Mouse (Mus musculus): ENCODE results near the gene Olfr340. TPM values are rescaled to one million over a fixed set of nuclear protein-coding genes. Genes with fewer than 3 reads are reported as not detected.
"Not testable (repeated sequence)": the region's sequence is repeated elsewhere in the genome, so short reads cannot be mapped to it uniquely, and the experiment has no call there.

Olfr340 gene
- not detected in 2 replicates for polyA plus RNA-seq (2016; fragmentation: Nextera tagmentation; extraction: Ambion mirVana)

GRCm38 (mm10) chr2:36452287-36452686, at the start of gene Olfr340:
Gene Olfr340, plus strand, starts transcription at chr2:36452587.
- no peak for ATAC-seq (ENCODE audit: insufficient number of reproducible peaks, insufficient read depth, low FRiP score, low TSS enrichment)
- Histone ChIP-seq H3K4me2 (replicated peaks) (no peak within 1 kb of the TSS), H3K27me3 (no peaks in the 10 kb centered on the region), H3K36me3 (no peaks in the 10 kb centered on the region), H3K27ac (no peak within 1 kb of the TSS), H3K9ac (no peak within 1 kb of the TSS), H3K4me1 (no peaks in the 10 kb centered on the region), H3K4me3 (no peak within 1 kb of the TSS), H3K9me3 (no peaks in the 10 kb centered on the region)
- WGBS = 57% methylated on average over 1 of the region's 1 CpGs

- 83% methylated on average over 3 of the region's 3 CpGs for WGBS
Measured at GRCm38 (mm10) chr2:36415174-36415573, 37.2 kb upstream of the Olfr340 start.

DNA sequence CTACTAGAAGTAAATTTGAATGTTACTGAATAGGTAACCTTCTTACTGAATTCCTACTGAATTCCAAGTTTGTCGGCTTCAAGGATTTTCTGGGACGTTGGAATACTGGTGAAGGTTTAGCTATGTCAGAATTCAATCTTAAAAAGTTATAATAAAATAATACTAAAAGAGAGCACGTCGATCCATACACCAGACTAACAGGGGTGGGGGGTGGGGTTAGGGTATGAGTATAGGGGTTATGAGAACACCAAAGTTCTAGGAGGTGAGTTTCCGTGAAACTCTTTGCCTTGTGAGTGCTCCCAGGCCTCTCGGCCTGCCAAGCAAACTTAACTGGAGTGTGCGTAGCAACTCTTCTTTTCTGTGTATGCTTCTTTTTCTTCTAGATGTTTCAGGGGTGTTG, 36.8 kb upstream of the Olfr340 start:
- ATAC-seq (ENCODE audit: insufficient number of reproducible peaks, insufficient read depth, low FRiP score, low TSS enrichment); H3K4me3 ChIP-seq; H3K27ac ChIP-seq; H3K9ac ChIP-seq; H3K4me2 ChIP-seq (replicated peaks); H3K27me3 ChIP-seq; H3K36me3 ChIP-seq; H3K4me1 ChIP-seq; H3K9me3 ChIP-seq: not testable (repeated sequence)
- 84% methylated on average over 7 of the region's 7 CpGs for WGBS

More at GRCm38 (mm10) chr2:36415174-36415573, 37.2 kb upstream of the Olfr340 start:
- not testable (repeated sequence) for H3K4me2 ChIP-seq (replicated peaks); H3K36me3 ChIP-seq; H3K27ac ChIP-seq; H3K9me3 ChIP-seq; H3K4me1 ChIP-seq; H3K27me3 ChIP-seq; ATAC-seq (ENCODE audit: insufficient number of reproducible peaks, insufficient read depth, low FRiP score, low TSS enrichment); H3K4me3 ChIP-seq; H3K9ac ChIP-seq

DNA sequence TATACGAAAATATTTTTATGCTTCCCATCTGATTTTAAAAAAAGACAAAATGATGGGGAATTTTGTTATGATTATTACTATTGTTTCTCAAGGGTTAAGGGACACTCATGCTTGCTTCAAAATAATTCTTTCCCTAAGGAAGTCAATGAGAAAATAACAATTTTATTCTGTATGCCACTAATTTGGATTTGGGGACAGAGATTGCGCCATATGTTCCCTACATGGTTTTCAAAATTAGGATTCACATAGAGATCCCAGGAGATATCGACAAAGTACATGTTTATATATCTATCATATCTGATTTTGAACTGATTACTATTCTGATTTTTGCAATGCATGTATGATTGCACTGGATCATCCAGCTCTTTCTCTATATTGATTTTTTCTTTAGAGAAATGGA, 33.7 kb upstream of the Olfr340 start, which contains the start of gene Olfr339:
Gene Olfr339, plus strand, starts transcription at position 301 of the 400 bp plus-strand sequence.
- Histone ChIP-seq H3K9me3 (no peaks in the 10 kb centered on the region), H3K4me2 (replicated peaks) (no peak within 1 kb of the TSS), H3K9ac (no peak within 1 kb of the TSS), H3K27ac (no peak within 1 kb of the TSS), H3K4me3 (no peak within 1 kb of the TSS), H3K36me3 (no peaks in the 10 kb centered on the region), H3K27me3 (no peaks in the 10 kb centered on the region), H3K4me1 (no peaks in the 10 kb centered on the region)
- ATAC-seq (ENCODE audit: insufficient number of reproducible peaks, insufficient read depth, low FRiP score, low TSS enrichment) = no peak
- 80% methylated on average over 3 of the region's 3 CpGs for WGBS

DNA sequence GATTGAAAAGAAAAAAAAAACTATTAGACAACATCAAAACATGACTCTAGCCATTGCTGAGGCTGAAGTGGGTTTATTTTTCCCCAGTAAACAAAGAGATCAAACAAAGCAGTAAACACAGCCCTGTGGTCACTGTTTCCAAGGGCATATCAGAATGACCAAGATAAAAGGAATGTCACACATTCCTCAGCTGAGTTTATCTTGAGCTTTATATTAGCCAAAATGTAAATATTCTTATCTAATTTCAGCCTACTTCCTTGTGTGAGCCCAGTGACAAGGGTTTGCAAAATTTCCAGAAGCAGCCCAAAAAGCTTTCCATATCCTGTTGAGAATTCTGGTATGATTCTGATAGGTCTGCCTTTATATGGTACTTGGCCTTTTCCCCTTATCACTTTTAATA, 21.2 kb downstream of the Olfr340 start:
- Histone ChIP-seq H3K9me3 (peaks cover 15% of the 10 kb centered on the region; the same call in 1 of the 2 replicates), H3K27me3 (no peaks in the 10 kb centered on the region), H3K4me2 (replicated peaks) (no peak overlapping the region), H3K36me3 (no peaks in the 10 kb centered on the region), H3K9ac (no peak overlapping the region), H3K4me1 (no peaks in the 10 kb centered on the region), H3K27ac (no peak overlapping the region), H3K4me3 (no peak overlapping the region)
- no peak for ATAC-seq (ENCODE audit: insufficient number of reproducible peaks, insufficient read depth, low FRiP score, low TSS enrichment)

DNA sequence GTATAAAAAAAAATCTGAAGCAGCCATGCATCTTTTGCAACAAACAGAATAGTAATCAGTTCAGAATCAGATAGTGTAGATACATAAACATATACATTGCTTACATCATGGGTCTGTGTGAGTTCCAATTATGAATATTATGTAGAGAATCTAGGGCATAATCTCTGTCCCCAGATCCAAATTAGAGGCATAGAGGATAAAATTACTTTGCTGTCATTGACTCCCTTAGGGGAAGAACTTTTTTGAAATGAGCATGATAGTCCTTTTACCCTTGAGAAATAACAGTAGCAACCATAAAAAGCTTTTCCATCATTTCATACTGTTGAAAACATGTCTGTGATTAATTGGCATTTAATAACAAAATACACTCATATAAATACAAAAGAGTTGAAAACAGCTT, 30.0 kb downstream of the Olfr340 start, which contains the start of gene Olfr341:
Gene Olfr341, minus strand, starts transcription at position 101 of the 400 bp plus-strand sequence.
- H3K9ac ChIP-seq = no peak within 1 kb of the TSS
- H3K36me3 ChIP-seq = no peaks in the 10 kb centered on the region
- H3K4me3 ChIP-seq = no peak within 1 kb of the TSS
- H3K4me2 ChIP-seq (replicated peaks) = no peak within 1 kb of the TSS
- peaks cover 11% of the 10 kb centered on the region; the same call in 1 of the 2 replicates for H3K9me3 ChIP-seq
- ATAC-seq (ENCODE audit: insufficient number of reproducible peaks, insufficient read depth, low FRiP score, low TSS enrichment) = no peak
- H3K27me3 ChIP-seq = no peaks in the 10 kb centered on the region
- no peaks in the 10 kb centered on the region for H3K4me1 ChIP-seq
- no peak within 1 kb of the TSS for H3K27ac ChIP-seq

Other genes starting within 250 kb of the Olfr340 start
- gene Ptgs1, start 222.2 kb upstream of the Olfr340 start, polyA plus RNA-seq (2016; fragmentation: Nextera tagmentation; extraction: Ambion mirVana) = 6.7 and 8.9 TPM in 2 replicates
- gene Olfr338, start 79.1 kb upstream of the Olfr340 start, polyA plus RNA-seq (2016; fragmentation: Nextera tagmentation; extraction: Ambion mirVana) = not detected in 2 replicates
- gene Olfr339, start 33.6 kb upstream of the Olfr340 start, polyA plus RNA-seq (2016; fragmentation: Nextera tagmentation; extraction: Ambion mirVana) = not detected in 2 replicates
- not detected in 2 replicates for gene Olfr341, start 29.9 kb downstream of the Olfr340 start, polyA plus RNA-seq (2016; fragmentation: Nextera tagmentation; extraction: Ambion mirVana)
- not detected in 2 replicates for gene Olfr342, start 72.4 kb downstream of the Olfr340 start, polyA plus RNA-seq (2016; fragmentation: Nextera tagmentation; extraction: Ambion mirVana)
- gene Olfr344, start 114.1 kb downstream of the Olfr340 start, polyA plus RNA-seq (2016; fragmentation: Nextera tagmentation; extraction: Ambion mirVana) = not detected in 2 replicates
- gene Olfr345, start 187.5 kb downstream of the Olfr340 start, polyA plus RNA-seq (2016; fragmentation: Nextera tagmentation; extraction: Ambion mirVana) = not detected in 2 replicates
- gene Olfr346, start 233.2 kb downstream of the Olfr340 start, polyA plus RNA-seq (2016; fragmentation: Nextera tagmentation; extraction: Ambion mirVana) = not detected in 2 replicates